Comparison of ENCODE assay signal across 22 mouse cellular contexts in the genomic region with DNA sequence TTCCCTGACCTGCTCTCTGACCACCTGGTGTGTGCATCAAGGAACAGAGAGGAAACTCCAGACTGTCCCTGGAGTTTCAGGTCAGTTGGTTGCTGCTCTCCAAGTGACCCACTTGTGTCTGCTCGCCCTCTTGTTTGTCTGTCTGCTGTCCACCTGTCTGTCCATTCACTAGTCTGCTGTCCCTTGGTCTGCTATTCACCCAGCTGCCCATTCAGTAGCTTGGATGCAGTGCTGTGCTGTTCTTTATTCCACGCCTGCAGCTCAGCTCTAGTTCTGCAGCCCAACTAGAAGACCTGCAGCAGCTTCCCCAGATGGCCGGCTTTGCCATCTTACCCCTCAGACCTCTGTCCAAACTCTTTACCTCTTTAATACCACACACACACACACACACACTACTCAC.
"Had no signal": no experiment of that assay in that cellular context is flagged by ENCODE, and none has a peak within 500 bp of the region (broad histone marks: within the 10 kb centered on the region; RNA-seq: fewer than 3 reads in every experiment).

No protein-coding gene starts in this region.

- H3K4me2 ChIP-seq: limb, embryonic 13.5 days; lung, embryonic 14.5 days; midbrain, embryonic 13.5 days; neural tube, embryonic 13.5 days had no signal

- DNase-seq: kidney, adult 2 months; kidney, postnatal 25 days; layer of hippocampus, adult 9-11 months; liver; liver, postnatal 0 days; lung, embryonic 14.5 days; retina, postnatal 1 day; right cerebral cortex, postnatal 25 days; spleen, adult 18-20 months; thymus, postnatal 36 days had no signal

- H3K9me3 ChIP-seq: limb, embryonic 10.5 days; midbrain, embryonic 13.5 days; neural tube, embryonic 13.5 days had no signal

- H3K36me3 ChIP-seq: limb, embryonic 10.5 days; limb, embryonic 13.5 days; midbrain, embryonic 13.5 days; neural tube, embryonic 13.5 days had no signal

- H3K27ac ChIP-seq: kidney, postnatal 0 days; layer of hippocampus, adult 2 months; limb, embryonic 10.5 days; limb, embryonic 13.5 days; liver, embryonic 14.5 days; macrophage; midbrain, embryonic 13.5 days; neural tube, embryonic 13.5 days; stomach, postnatal 0 days had no signal

- H3K27me3 ChIP-seq: limb, embryonic 13.5 days; midbrain, embryonic 13.5 days; neural tube, embryonic 13.5 days had no signal

- H3K4me3 ChIP-seq: layer of hippocampus, adult 2 months; limb, embryonic 10.5 days; limb, embryonic 13.5 days; midbrain, embryonic 13.5 days; neural tube, embryonic 13.5 days had no signal

- H3K9ac ChIP-seq: limb, embryonic 13.5 days; liver, embryonic 14.5 days; liver, postnatal 0 days; lung, embryonic 14.5 days; midbrain, embryonic 13.5 days; neural tube, embryonic 13.5 days had no signal

- ATAC-seq: intestine, postnatal 0 days; liver, postnatal 0 days; lung, postnatal 0 days; midbrain, embryonic 13.5 days; midbrain, embryonic 16.5 days had no signal
